Mouse (Mus musculus): ENCODE data around the gene Atp5s.
A peak's percentile ranks its signal among the peaks of the same experiment; 100 is the strongest.

GRCm38 (mm10) chr12:69682788-69683419 lies 41.8 kb upstream of the Atp5s start:
- no peak for TF ChIP-seq E2F4 (IDR thresholded peaks at IDR 0.05; ENCODE audit: insufficient replicate concordance, low read depth, low read length)
- no peak for TF ChIP-seq GABPA (IDR thresholded peaks at IDR 0.05; ENCODE audit: insufficient replicate concordance, low read depth, low read length)
- TF ChIP-seq POLR2A (IDR thresholded peaks at IDR 0.05; ENCODE audit: low read depth, low read length): 0 out of 2 replicates have a peak, but pooled peaks have one; percentile 7
- no peak for TF ChIP-seq CTCF (conservative IDR thresholded peaks at IDR 0.05 in 1 of 2, IDR thresholded peaks at IDR 0.05 in 1 of 2; ENCODE audit: low read depth in 2 of 2, low read length in 2 of 2)
- TF ChIP-seq ETS1 (conservative IDR thresholded peaks at IDR 0.05; ENCODE audit: low read depth, low read length): no peak
